In the genomic region with DNA sequence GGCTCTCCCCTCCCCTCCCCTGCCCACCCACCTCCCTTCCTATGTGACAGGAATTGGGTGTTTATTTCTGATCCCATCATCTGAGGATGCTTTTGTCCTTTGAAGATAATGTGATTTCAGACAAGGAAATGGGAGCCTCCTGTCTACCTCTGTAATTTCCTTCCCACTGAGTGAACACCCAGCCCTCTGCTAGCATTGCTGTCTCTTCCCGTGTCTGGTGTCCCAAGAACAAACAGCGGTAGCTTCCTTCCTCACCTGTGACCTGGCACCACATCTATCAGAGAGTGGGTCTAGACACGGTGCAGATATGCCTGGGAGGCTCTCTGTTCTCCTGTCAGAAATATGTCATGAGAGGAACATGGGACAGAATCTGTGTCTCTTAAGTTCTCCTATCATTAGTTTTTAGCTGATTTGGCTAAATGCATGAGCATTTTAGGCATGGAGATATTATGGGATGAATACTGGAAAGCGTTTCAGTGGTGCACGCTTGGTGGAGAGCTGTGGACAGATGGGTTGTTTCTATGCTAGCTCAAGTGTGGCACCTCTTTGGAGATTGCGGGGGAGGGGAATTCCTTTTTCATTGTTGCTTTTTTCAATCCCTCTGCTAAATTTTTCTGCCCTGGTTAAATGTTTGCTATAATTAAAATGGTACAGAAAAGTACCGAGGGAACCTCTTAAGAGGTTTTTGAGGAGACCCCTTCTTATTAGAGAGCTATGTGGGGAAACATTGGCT, we compare ENCODE assay signal across 11 mouse cellular contexts.
A peak's percentile ranks its signal among the peaks of the same experiment; 100 is the strongest.
DNase-seq lines count a peak whose midpoint lies in the region; TF ChIP-seq lines count a peak whose summit lies in the region.
"Had no signal": no experiment of that assay in that cellular context is flagged by ENCODE, and none has a peak within 500 bp of the region (broad histone marks: within the 10 kb centered on the region; RNA-seq: fewer than 3 reads in every experiment).

No protein-coding gene starts in this region.

- no peak for TF ChIP-seq CTCF in layer of hippocampus, adult 2 months (conservative IDR thresholded peaks at IDR 0.05)

- H3K4me3 ChIP-seq in layer of hippocampus, adult 2 months = no peak overlapping the region
- H3K4me3 ChIP-seq: limb, embryonic 15.5 days had no signal

- H3K27ac ChIP-seq in layer of hippocampus, adult 2 months = peak overlapping the region; percentile 57; the same call in 1 of the 2 replicates
- H3K27ac ChIP-seq: limb, embryonic 15.5 days had no signal

- peak; percentile 46 to 68 for DNase-seq in frontal cortex, adult 2 months (ENCODE audit: extremely low spot score in 1 of 2, low spot score in 1 of 2)
- DNase-seq in frontal cortex, postnatal 14 days (ENCODE audit: low spot score in 2 of 2) = no peak
- peak; percentile 34 to 36 for DNase-seq in layer of hippocampus, adult 2 months (ENCODE audit: low spot score in 2 of 2)
- no peak for DNase-seq in layer of hippocampus, adult 9-10 months (ENCODE audit: low spot score)
- peak; percentile 8 for DNase-seq in adrenal gland, postnatal 25 days
- DNase-seq in lung, postnatal 10 days = peak; percentile 43
- no peak for DNase-seq in thymus, postnatal 10 days (ENCODE audit: low spot score in 2 of 2)
- DNase-seq in urinary bladder, postnatal 10 days (ENCODE audit: low spot score) = no peak
- DNase-seq: cerebellum, postnatal 25 days; thymus, adult 2 months had no signal

Comparison
In these comparisons a context has a peak if more than half of its experiments do, and no peak if none do; other contexts are left out.
1. DNase-seq: peak in frontal cortex, adult 2 months (2 of 2), layer of hippocampus, adult 2 months (2 of 2), adrenal gland, postnatal 25 days (single experiment) and lung, postnatal 10 days (single experiment); none in frontal cortex, postnatal 14 days (0 of 2), layer of hippocampus, adult 9-10 months (single experiment), thymus, postnatal 10 days (0 of 2) and urinary bladder, postnatal 10 days (single experiment).